Mouse (Mus musculus) megakaryocyte, embryonic 14.5 days (primary cell): Measurements from ENCODE around the gene Nupr1l.

Experiments used
- FLI1 ChIP-seq: IDR thresholded peaks from 2 replicates; pipeline ENCODE4 v1.6.1; 2012; ENCODE audit warnings: low read length, inconsistent platforms, mixed read lengths
- GATA1 ChIP-seq: IDR thresholded peaks from 3 replicates; pipeline ENCODE4 v1.6.1; 2012; ENCODE audit warnings: mixed read lengths, low read length, inconsistent platforms, borderline replicate concordance

GRCm38 (mm10) chr5:129925933-129926332 lies 17.6 kb downstream of the Nupr1l start:
- TF ChIP-seq GATA1 (no peak), FLI1 (no peak)
